Mouse (Mus musculus) forebrain, embryonic 12.5 days (tissue): ENCODE measurements around the gene Tac2. TPM values are rescaled to one million over a fixed set of nuclear protein-coding genes. Genes with fewer than 3 reads are reported as not detected.
A peak's percentile ranks its signal among the peaks of the same experiment; 100 is the strongest.

Experiments
- ATAC-seq: fragments of 200-750 bp; cut with Nextera tagmentation; 2 replicates; pipeline ENCODE4 v1.8.0; 2017; ENCODE audit warnings: moderate TSS enrichment; ENCODE audit not compliant: low FRiP score
- H3K27ac ChIP-seq: fragments of 300-500 bp; sonication (generic); 2 replicates; pipeline ENCODE4 v1.5.1; 2016; ENCODE audit warnings: mild to moderate bottlenecking
- H3K27me3 ChIP-seq: fragments of 300-500 bp; sonication (generic); 2 replicates; pipeline ENCODE4 v1.6.1; 2016; ENCODE audit warnings: mild to moderate bottlenecking
- H3K36me3 ChIP-seq: fragments of 300-500 bp; sonication (generic); replicated peaks from 2 replicates; pipeline ENCODE4 v1.6.1; 2016; ENCODE audit warnings: mild to moderate bottlenecking
- H3K4me1 ChIP-seq: fragments of 300-500 bp; sonication (generic); 2 replicates; pipeline ENCODE4 v1.6.1; 2016
- H3K4me2 ChIP-seq: fragments of 300-500 bp; sonication (generic); 2 replicates; pipeline ENCODE4 v1.6.1; 2016; ENCODE audit warnings: mild to moderate bottlenecking, moderate library complexity
- H3K4me3 ChIP-seq: fragments of 300-500 bp; sonication (generic); replicated peaks from 2 replicates; pipeline ENCODE4 v1.5.1; 2016; ENCODE audit warnings: mild to moderate bottlenecking
- H3K9ac ChIP-seq: fragments of 300-500 bp; sonication (generic); 2 replicates; pipeline ENCODE4 v1.6.1; 2016; ENCODE audit warnings: mild to moderate bottlenecking
- H3K9me3 ChIP-seq: fragments of 300-500 bp; sonication (generic); 2 replicates; pipeline ENCODE4 v1.6.1; 2016
- WGBS: fragments of 180-500 bp; shearing (Covaris S2); methylation state at CpG from one replicate; pipeline ENCODE4 v1.1.7; 2016; 5-methylcytosine and 5-hydroxymethylcytosine counted together
- polyA plus RNA-seq: library from polyadenylated mRNA; unstranded; fragments of >200 nt; fragmentation: Nextera tagmentation; extraction: Ambion mirVana; gene quantifications from 2 replicates; pipeline ENCODE4 v1.2.1, GENCODE M21; 2016

The Tac2 gene
- polyA plus RNA-seq, 1 experiment from 2014 or later, result not detected

GRCm38 (mm10) chr10:127730285-127730932, 6.1 kb downstream of the Tac2 start:
- peaks cover 13% of the 10 kb centered on the region for H3K4me1 ChIP-seq
- no peak overlapping the region for H3K27ac ChIP-seq
- peaks cover 88% of the 10 kb centered on the region for H3K27me3 ChIP-seq
- no peak overlapping the region; the same call in 1 of the 2 replicates for H3K4me2 ChIP-seq
- no peaks in the 10 kb centered on the region for H3K9me3 ChIP-seq
- H3K36me3 ChIP-seq, result no peaks in the 10 kb centered on the region
- no peak overlapping the region for H3K9ac ChIP-seq
- 54% methylated on average over 11 of the region's 11 CpGs for WGBS
- no peak for ATAC-seq
- H3K4me3 ChIP-seq, result no peak overlapping the region

DNA sequence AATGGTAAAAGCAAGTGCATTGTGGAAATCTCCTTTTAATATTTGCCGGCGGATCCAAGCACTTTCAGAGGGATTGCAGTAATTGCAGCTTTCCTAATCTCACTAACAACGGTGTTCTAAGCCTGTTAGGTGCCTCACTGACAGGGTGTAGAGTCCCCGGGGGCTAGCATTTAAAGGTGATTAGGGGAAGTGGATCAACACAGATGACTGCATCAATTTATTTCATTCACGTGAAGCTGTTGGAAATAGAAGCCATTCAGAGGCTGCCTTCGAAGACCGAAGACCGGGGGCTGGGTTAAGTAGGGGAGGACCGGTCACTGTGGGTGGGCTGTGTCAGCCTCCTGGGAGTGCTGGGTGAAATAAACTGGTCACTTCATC, 6.6 kb downstream of the Tac2 start:
- Histone ChIP-seq H3K4me3 (no peak overlapping the region), H3K27me3 (peaks cover 85% of the 10 kb centered on the region), H3K9me3 (no peaks in the 10 kb centered on the region), H3K4me2 (peak overlapping the region; percentile 4; the same call in 1 of the 2 replicates), H3K36me3 (no peaks in the 10 kb centered on the region), H3K9ac (no peak overlapping the region), H3K27ac (no peak overlapping the region), H3K4me1 (peaks cover 13% of the 10 kb centered on the region)
- WGBS, result 8% methylated on average over 9 of the region's 9 CpGs
- ATAC-seq, result peak; percentile 36; the same call in 1 of the 2 replicates

- H3K4me3 ChIP-seq, result no peak overlapping the region
- H3K9me3 ChIP-seq, result no peaks in the 10 kb centered on the region
- no peaks in the 10 kb centered on the region for H3K36me3 ChIP-seq
- no peak overlapping the region for H3K4me2 ChIP-seq
- H3K27me3 ChIP-seq, result peaks cover 85% of the 10 kb centered on the region
- ATAC-seq, result no peak
- 38% methylated on average over 5 of the region's 5 CpGs for WGBS
- no peak overlapping the region for H3K27ac ChIP-seq
- H3K9ac ChIP-seq, result no peak overlapping the region
- H3K4me1 ChIP-seq, result peaks cover 13% of the 10 kb centered on the region
These were observed 7.1 kb downstream of the Tac2 start for GRCm38 (mm10) chr10:127731397-127731796.

GRCm38 (mm10) chr10:127734434-127734833, 10.2 kb downstream of the Tac2 start:
- Histone ChIP-seq H3K4me2 (no peak overlapping the region), H3K27ac (no peak overlapping the region), H3K9me3 (no peaks in the 10 kb centered on the region), H3K4me3 (no peak overlapping the region), H3K9ac (no peak overlapping the region), H3K36me3 (no peaks in the 10 kb centered on the region), H3K4me1 (peaks cover 16% of the 10 kb centered on the region), H3K27me3 (peaks cover 65% of the 10 kb centered on the region)
- ATAC-seq, result no peak
- 60% methylated on average over 5 of the region's 5 CpGs for WGBS

DNA sequence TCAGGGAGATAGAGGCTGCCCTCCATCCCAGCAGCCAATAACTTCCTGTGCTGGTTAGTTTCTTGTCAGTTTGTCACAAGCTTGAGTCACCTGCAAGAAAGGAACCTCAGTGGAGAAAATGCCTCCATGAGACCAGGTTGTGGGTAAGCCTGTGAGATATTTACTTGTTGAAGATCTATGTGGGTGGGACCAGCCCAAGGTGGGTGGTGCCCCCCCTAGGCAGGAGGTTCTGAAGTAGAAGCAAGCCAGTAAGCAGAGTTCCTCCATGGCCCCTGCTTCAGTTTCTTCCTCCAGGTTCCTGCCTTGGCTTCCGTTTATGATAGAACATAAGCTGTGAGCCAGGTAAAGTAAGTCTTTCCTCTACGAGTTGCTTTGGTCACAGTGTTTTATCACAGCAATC, 12.0 kb downstream of the Tac2 start:
- H3K9ac ChIP-seq, result no peak overlapping the region
- no peak overlapping the region for H3K27ac ChIP-seq
- H3K27me3 ChIP-seq, result peaks cover 49% of the 10 kb centered on the region
- no peaks in the 10 kb centered on the region for H3K9me3 ChIP-seq
- H3K36me3 ChIP-seq, result peaks cover under 1% of the 10 kb centered on the region; the same call in 1 of the 2 replicates
- H3K4me3 ChIP-seq, result no peak overlapping the region
- ATAC-seq, result no peak
- no peak overlapping the region for H3K4me2 ChIP-seq
- WGBS, result 78% methylated on average over 2 of the region's 2 CpGs
- H3K4me1 ChIP-seq, result peaks cover 15% of the 10 kb centered on the region

DNA sequence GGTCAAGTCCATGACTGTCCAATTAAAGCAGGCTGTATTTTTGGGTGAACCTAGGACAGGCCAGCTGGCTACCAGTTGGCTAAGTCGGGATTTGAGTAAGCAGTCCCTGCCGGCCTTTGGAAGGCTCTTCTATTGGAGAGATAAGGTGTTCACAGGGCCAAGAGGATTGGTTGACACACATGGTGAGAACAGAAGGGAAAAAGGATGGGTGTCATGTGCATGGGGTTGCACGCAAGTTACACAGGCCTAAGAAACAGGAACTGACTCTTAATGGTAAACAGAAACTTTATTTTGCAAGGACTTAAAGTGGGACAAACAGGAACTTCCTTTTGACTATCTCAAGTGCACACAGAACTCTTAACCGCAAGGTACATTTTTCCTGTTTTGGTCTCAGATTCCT, 12.6 kb downstream of the Tac2 start:
- peaks cover 13% of the 10 kb centered on the region for H3K4me1 ChIP-seq
- H3K27me3 ChIP-seq, result peaks cover 42% of the 10 kb centered on the region
- H3K4me3 ChIP-seq, result no peak overlapping the region
- no peak for ATAC-seq
- H3K9ac ChIP-seq, result no peak overlapping the region
- no peaks in the 10 kb centered on the region for H3K9me3 ChIP-seq
- H3K36me3 ChIP-seq, result peaks cover 7% of the 10 kb centered on the region
- WGBS, result 84% methylated on average over 4 of the region's 4 CpGs
- no peak overlapping the region for H3K27ac ChIP-seq
- H3K4me2 ChIP-seq, result no peak overlapping the region

GRCm38 (mm10) chr10:127737552-127737951, 13.3 kb downstream of the Tac2 start:
- Histone ChIP-seq H3K9me3 (no peaks in the 10 kb centered on the region), H3K4me2 (no peak overlapping the region), H3K4me1 (peaks cover 13% of the 10 kb centered on the region), H3K4me3 (no peak overlapping the region), H3K9ac (no peak overlapping the region), H3K36me3 (peaks cover 13% of the 10 kb centered on the region), H3K27me3 (peaks cover 38% of the 10 kb centered on the region), H3K27ac (no peak overlapping the region)
- WGBS, result 23% methylated on average over 2 of the region's 2 CpGs
- no peak for ATAC-seq

- Histone ChIP-seq H3K4me3 (no peak overlapping the region), H3K27me3 (peaks cover 31% of the 10 kb centered on the region)
These were observed 14.0 kb downstream of the Tac2 start for GRCm38 (mm10) chr10:127738151-127738882.

GRCm38 (mm10) chr10:127739083-127739660, 14.9 kb downstream of the Tac2 start, which contains the start of gene Zbtb39:
Zbtb39 (plus strand) TSS chr10:127739538.
- Histone ChIP-seq H3K27ac (peak within 1 kb of the TSS; percentile 82), H3K27me3 (peaks cover 24% of the 10 kb centered on the region), H3K4me3 (peak within 1 kb of the TSS; percentile 98), H3K4me1 (peaks cover 13% of the 10 kb centered on the region), H3K9ac (peak within 1 kb of the TSS; percentile 99), H3K4me2 (peak within 1 kb of the TSS; percentile 81), H3K9me3 (no peaks in the 10 kb centered on the region), H3K36me3 (peaks cover 29% of the 10 kb centered on the region)
- peak; percentile 88 for ATAC-seq
- 1% methylated on average over 35 of the region's 61 CpGs for WGBS

More at GRCm38 (mm10) chr10:127738151-127738882, 14.0 kb downstream of the Tac2 start:
- Histone ChIP-seq H3K4me2 (0 out of 2 replicates have a peak overlapping the region, but pooled peaks have one; percentile 81), H3K9ac (no peak overlapping the region), H3K9me3 (no peaks in the 10 kb centered on the region), H3K36me3 (peaks cover 21% of the 10 kb centered on the region), H3K4me1 (peaks cover 13% of the 10 kb centered on the region), H3K27ac (no peak overlapping the region)
- WGBS, result 54% methylated on average over 13 of the region's 13 CpGs
- no peak for ATAC-seq

DNA sequence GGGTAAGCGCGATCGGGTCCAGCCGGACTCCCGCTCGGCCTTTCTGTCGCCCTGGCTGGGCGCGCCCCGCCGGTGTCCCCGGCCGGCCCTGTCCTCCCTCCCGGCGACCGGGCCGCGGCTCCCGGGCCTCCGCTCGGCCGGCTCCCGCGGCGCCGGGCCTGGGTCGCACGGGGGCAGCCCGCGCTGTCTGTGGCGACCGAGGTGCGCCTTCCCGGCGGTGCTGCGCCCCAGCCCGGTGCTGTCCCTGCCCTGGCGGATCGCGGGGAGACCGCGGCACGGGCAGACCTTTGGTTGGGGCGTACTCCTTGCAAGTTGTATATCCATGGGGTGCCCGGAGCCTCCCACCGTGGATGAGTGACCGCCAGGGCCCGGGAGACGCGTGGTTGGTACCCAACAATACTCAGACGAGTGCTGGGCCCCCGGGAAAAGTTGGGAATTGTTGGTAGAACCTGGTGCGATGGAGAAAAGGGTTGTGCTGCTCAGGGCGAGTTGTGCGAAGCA, 15.4 kb downstream of the Tac2 start:
- Histone ChIP-seq H3K27ac (peak overlapping the region; percentile 82), H3K4me1 (peaks cover 13% of the 10 kb centered on the region), H3K9me3 (no peaks in the 10 kb centered on the region), H3K4me3 (peak overlapping the region; percentile 98), H3K4me2 (peak overlapping the region; percentile 81), H3K27me3 (peaks cover 22% of the 10 kb centered on the region), H3K9ac (peak overlapping the region; percentile 99), H3K36me3 (peaks cover 35% of the 10 kb centered on the region)
- under 1% methylated on average over 39 of the region's 55 CpGs for WGBS
- peak; percentile 75 for ATAC-seq

DNA sequence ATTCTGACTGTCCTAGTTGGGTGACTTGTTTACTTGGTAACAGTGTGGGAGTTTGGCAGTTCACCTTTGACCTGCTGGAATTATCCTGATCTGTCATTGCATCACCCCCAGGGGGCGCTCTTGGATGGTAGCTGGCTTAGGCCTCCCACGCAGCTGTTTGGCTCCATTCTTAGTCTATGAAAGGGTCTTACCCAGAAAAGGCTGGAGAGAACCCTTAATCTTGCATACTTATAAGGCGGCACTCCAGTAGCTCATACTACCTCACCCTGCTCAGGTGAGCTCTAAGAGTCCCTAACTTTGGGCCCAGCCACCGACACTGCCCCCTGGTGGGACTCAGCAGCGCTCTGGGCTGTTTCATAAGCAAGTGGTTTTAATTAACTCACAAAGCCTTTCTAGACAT, 20.4 kb downstream of the Tac2 start:
- Histone ChIP-seq H3K36me3 (peaks cover 73% of the 10 kb centered on the region), H3K4me3 (no peak overlapping the region; the same call in 1 of the 2 replicates), H3K27me3 (no peaks in the 10 kb centered on the region), H3K9ac (no peak overlapping the region), H3K4me2 (no peak overlapping the region), H3K9me3 (no peaks in the 10 kb centered on the region), H3K4me1 (peaks cover 21% of the 10 kb centered on the region), H3K27ac (no peak overlapping the region)
- ATAC-seq, result no peak
- 61% methylated on average over 5 of the region's 5 CpGs for WGBS

DNA sequence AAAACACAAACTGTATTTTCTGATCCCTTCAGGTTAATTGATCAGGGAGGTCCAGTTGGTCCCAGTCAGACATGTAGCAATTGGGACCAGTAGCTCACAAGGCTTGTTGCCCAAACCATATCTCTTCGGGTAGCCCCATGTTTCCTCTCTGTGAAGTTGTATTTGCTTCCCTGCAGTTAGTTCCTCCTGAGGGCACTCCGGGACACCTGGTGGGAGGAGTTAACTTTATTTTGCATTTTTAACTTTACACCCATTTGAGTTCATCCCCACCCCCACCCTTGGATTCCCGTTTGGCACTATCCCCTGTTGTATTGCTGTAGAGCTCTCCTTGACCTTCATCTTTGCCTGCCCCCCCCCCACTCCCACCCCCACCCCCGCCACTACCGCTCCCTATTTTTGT, 21.6 kb downstream of the Tac2 start:
- Histone ChIP-seq H3K9ac (no peak overlapping the region), H3K4me1 (peaks cover 12% of the 10 kb centered on the region), H3K27ac (no peak overlapping the region), H3K4me3 (no peak overlapping the region), H3K27me3 (no peaks in the 10 kb centered on the region), H3K4me2 (no peak overlapping the region), H3K9me3 (no peaks in the 10 kb centered on the region), H3K36me3 (peaks cover 73% of the 10 kb centered on the region)
- no peak for ATAC-seq
- 78% methylated on average over 5 of the region's 5 CpGs for WGBS
